Mouse (Mus musculus): ENCODE results near the gene Pom121l12. TPM values are rescaled to one million over a fixed set of nuclear protein-coding genes. Genes with fewer than 3 reads are reported as not detected.

Gene Pom121l12
- not detected in 2 replicates for polyA plus RNA-seq (2012; rRNA removed)
- polyA plus RNA-seq (2014; fragmentation: Nextera tagmentation; extraction: Ambion mirVana): not detected in 2 replicates

DNA sequence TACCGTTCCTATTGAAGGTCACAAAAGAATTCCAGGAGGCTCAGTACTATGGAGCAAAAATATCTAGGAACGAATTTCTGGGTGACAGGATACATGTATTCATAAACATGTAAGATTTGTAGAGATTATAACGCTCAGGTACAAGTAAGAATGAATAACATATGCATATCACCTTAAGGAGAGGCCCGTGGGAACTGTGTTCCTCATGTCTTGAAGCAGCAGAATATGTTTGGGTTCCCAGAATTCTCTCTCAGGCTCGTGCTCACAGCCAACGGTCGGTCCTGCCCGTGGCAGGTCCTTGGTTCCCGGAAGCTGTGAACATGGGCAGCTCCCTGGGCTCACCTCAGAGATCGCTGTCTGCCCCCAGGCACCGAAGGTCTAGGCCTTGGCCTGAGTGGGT is at the start of gene Pom121l12:
Gene Pom121l12, plus strand, starts transcription at position 301 of the 400 bp plus-strand sequence.
- WGBS (ENCODE audit: insufficient replicate concordance): 63% methylated on average over 11 of the region's 11 CpGs
- Histone ChIP-seq H3K9me3 (ENCODE audit: control insufficient read depth, low read length) (no peaks in the 10 kb centered on the region), H3K36me3 (replicated peaks; ENCODE audit: control insufficient read depth, insufficient read depth, low read depth) (no peaks in the 10 kb centered on the region), H3K4me2 (ENCODE audit: low read depth) (no peak within 1 kb of the TSS), H3K4me3 (ENCODE audit: insufficient read depth in 1 of 2, low read depth in 2 of 2, low read length in 2 of 2) (no peak within 1 kb of the TSS), H3K9ac (replicated peaks) (no peak within 1 kb of the TSS), H3K27me3 (ENCODE audit: control insufficient read depth, insufficient read depth, low read length) (no peaks in the 10 kb centered on the region), H3K27ac (no peak within 1 kb of the TSS), H3K4me1 (replicated peaks; ENCODE audit: control insufficient read depth in 2 of 2, insufficient read depth in 2 of 2, low read length in 1 of 2) (no peaks in the 10 kb centered on the region)
- TF ChIP-seq EP300 (IDR thresholded peaks at IDR 0.05; ENCODE audit: low read depth) (no peak), CTCF (IDR thresholded peaks at IDR 0.05; ENCODE audit: low read depth) (no peak)
- ATAC-seq (ENCODE audit: insufficient read depth) (no peak), DNase-seq (ENCODE audit: low read depth in 3 of 3, low spot score in 3 of 3) (no peak)

DNA sequence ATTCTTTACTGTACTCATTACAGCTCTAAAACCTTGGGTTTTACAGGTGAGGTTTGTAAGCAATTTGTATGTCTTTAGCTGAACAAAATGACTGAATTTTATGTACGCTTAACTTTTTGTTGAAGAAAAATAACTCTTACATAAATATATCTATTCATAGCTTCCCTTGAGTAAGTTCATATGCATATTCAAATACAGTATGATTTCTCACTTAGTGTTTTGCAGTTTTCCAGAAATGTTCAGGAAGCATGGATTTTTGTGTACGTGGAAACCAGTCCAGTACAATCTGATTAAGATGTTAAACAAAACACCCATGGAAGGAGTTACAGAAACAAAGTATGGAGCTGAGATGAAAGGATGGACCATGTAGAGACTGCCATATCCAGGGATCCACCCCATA is 12.8 kb downstream of the Pom121l12 start:
- Histone ChIP-seq H3K4me1 (replicated peaks; ENCODE audit: control insufficient read depth in 2 of 2, insufficient read depth in 2 of 2, low read length in 1 of 2) (no peaks in the 10 kb centered on the region), H3K4me2 (ENCODE audit: low read depth) (no peak overlapping the region), H3K27me3 (ENCODE audit: control insufficient read depth, insufficient read depth, low read length) (no peaks in the 10 kb centered on the region), H3K4me3 (ENCODE audit: insufficient read depth in 1 of 2, low read depth in 2 of 2, low read length in 2 of 2) (no peak overlapping the region), H3K27ac (no peak overlapping the region), H3K36me3 (replicated peaks; ENCODE audit: control insufficient read depth, insufficient read depth, low read depth) (no peaks in the 10 kb centered on the region), H3K9me3 (ENCODE audit: control insufficient read depth, low read length) (no peaks in the 10 kb centered on the region), H3K9ac (replicated peaks) (no peak overlapping the region)
- ATAC-seq (ENCODE audit: insufficient read depth) (no peak), DNase-seq (ENCODE audit: low read depth in 3 of 3, low spot score in 3 of 3) (no peak)
- 59% methylated on average over 2 of the region's 2 CpGs for WGBS (ENCODE audit: insufficient replicate concordance)
- TF ChIP-seq EP300 (IDR thresholded peaks at IDR 0.05; ENCODE audit: low read depth): no peak
- no peak for TF ChIP-seq CTCF (IDR thresholded peaks at IDR 0.05; ENCODE audit: low read depth)
